Mouse (Mus musculus): Measurements from ENCODE around the gene Idua.

The Idua gene

DNA sequence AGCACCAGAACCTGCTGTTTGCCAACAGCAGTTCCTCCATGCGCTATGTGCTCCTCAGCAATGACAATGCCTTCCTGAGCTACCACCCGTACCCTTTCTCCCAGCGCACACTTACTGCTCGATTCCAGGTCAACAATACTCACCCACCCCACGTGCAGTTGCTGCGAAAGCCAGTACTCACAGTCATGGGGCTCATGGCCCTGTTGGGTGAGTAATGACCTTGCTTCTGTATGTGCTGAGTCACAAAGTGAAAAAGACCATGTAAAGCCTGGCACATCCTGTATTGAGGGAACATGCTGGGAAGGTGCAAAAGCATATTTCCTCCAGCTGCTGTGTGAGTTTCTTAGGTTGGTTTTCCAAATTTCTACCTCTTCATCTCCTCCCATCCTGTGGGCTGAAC is 20.7 kb downstream of the Idua start:
- no peak for DNase-seq (ENCODE audit: inconsistent ontology term)

DNA sequence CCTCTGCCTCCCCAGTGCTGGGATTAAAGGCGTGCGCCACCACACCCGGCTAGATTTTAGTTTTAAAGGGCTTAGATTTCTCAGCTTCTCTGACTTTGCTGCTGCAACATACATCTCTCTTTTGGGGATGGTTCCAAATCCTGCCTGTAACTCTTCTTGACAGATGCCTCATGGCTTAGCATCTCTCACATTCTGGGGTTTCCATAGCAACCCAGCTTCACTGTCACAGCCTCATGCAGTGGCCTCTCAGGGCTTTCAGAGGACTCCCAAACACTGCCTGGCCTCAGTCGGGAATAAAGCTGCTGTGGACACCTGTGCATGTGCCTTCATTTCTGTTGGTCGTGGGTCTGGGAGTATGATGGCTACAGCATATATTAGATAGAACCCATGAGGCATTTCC is 29.0 kb downstream of the Idua start:
- no peak for DNase-seq (ENCODE audit: inconsistent ontology term)

GRCm38 (mm10) chr5:108691152-108691551 is 31.0 kb downstream of the Idua start:
- no peak for DNase-seq (ENCODE audit: inconsistent ontology term)

GRCm38 (mm10) chr5:108692271-108692670 is 32.1 kb downstream of the Idua start, which contains the start of gene Fgfrl1:
Fgfrl1 (plus strand) TSS chr5:108692382.
- DNase-seq (ENCODE audit: inconsistent ontology term), result peak; percentile 75

DNA sequence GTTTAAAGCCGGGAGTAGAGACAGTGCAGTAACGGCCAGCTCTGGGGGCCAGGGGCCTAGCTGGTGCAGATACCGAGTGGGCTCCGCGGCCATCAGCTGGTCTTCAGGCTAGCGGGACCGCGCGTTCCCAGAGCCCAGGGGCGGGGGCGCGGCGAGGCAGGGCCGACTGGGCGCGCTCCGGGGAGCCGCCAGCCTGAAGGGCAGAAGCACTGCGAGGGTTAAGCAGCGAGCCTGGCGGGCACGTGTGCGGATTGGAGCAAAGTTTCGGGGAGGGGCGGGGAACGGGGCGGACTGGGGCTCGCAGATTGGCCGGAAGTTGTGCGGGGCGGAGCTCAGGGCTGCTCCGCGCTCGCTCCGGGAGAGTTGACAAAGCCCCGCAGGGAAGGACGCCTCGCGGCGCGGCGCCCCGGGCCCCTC is 33.7 kb downstream of the Idua start:
- peak; percentile 96 for DNase-seq (ENCODE audit: inconsistent ontology term)

- DNase-seq (ENCODE audit: inconsistent ontology term), result peak; percentile 80
These were observed 34.5 kb downstream of the Idua start for GRCm38 (mm10) chr5:108694352-108695261.

DNA sequence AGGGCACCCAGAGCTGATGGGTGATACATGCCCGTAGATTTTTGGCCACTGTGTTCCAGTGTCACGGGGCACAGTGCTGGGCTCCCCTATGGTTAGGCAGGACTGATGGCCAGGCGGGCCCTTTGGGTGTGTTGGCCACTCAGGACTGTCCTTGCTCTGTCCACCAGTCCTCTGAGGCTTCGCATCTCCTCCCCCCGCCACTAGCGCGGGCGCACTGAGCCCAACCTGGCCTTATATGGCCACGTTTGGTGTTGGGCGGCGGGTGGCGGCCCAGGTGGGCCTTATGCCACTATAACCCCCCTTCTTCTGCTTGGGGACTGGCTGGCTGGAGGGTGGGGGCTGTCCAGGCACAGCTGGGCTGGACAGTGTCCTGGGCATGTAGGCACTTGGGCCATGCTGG is 35.7 kb downstream of the Idua start:
- no peak for DNase-seq (ENCODE audit: inconsistent ontology term)

DNA sequence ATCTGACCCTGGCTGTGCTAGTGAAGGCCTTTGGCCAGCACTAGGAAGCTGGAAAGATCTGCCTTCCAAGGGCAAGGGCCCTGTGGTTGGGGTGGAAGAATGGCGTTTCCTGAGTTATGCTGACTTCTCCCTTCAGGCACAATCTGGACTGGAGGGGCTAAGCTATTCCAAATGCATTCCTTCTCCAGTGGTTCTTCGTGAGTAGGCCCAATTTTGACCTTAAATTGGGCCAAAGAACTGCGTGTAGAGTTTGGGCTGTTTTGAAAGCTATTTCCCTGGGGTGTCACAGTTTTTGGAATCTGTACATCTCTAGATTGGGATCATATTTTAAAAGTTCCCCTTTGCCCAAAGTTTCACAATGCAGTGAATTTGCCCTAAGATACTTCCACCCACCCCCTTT is 36.4 kb downstream of the Idua start:
- no peak for DNase-seq (ENCODE audit: inconsistent ontology term)

- DNase-seq (ENCODE audit: inconsistent ontology term), result peak; percentile 88
These were observed 37.2 kb downstream of the Idua start for GRCm38 (mm10) chr5:108697341-108697753.

- no peak for DNase-seq (ENCODE audit: inconsistent ontology term)
These were observed 40.2 kb downstream of the Idua start for GRCm38 (mm10) chr5:108700346-108700745.

DNA sequence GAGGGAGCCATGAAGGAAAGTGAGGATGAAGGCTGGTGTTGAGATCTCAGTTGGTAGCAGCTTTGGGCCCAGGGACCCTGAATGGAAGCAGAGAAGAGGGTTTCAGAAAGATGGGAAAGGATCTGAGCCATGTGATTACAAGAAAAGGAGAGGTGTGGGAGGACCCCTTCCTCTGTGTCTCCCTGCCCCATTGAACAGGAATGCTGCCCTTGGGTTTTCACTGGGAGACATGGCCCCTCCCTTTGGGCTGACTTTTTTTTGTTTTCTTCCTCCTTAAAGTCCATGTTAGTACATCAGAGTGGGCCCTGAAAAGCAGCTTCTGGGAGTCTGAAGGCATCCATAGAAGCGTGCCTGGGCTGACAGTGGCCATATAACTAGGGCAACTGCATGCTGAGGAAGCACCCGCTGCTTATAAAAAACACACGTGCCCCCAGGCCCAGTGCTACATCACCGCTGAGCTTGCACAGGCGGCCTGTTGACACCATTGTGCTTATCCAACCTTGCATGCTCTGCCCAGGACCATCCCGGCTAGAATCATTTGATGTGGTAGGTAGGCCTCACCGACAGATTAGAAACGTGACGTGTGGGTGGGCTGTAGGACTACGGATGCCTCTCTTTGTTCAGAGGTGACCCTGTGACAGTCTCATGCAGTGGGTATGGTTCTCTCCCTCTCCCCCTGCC is 41.4 kb downstream of the Idua start:
- DNase-seq (ENCODE audit: inconsistent ontology term), result no peak

- no peak for DNase-seq (ENCODE audit: inconsistent ontology term)
These were observed 43.9 kb downstream of the Idua start for GRCm38 (mm10) chr5:108703754-108704626.

DNA sequence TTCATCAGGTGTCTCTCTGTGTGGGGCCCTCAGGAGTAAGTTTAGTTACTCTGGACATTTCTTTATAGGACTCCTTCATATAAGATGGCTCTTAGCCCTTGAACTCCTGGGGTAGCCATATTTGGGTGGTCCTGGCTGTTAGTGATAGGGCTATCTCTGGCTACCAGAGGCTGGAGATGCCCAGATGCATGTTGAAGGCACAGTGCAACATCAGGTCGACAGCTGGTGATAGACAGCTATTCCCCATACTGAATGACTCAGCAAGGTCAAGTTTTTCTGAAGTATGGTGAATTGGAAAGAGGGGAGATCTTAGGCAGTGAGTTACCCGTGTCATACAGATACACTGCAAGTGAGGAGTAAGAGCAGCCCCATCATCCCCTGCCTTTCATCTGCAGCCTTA is 47.6 kb downstream of the Idua start:
- no peak for DNase-seq (ENCODE audit: inconsistent ontology term)

GRCm38 (mm10) chr5:108708419-108708818 is 48.3 kb downstream of the Idua start:
- DNase-seq (ENCODE audit: inconsistent ontology term), result no peak

GRCm38 (mm10) chr5:108708981-108709731 is 49.0 kb downstream of the Idua start:
- no peak for DNase-seq (ENCODE audit: inconsistent ontology term)

DNA sequence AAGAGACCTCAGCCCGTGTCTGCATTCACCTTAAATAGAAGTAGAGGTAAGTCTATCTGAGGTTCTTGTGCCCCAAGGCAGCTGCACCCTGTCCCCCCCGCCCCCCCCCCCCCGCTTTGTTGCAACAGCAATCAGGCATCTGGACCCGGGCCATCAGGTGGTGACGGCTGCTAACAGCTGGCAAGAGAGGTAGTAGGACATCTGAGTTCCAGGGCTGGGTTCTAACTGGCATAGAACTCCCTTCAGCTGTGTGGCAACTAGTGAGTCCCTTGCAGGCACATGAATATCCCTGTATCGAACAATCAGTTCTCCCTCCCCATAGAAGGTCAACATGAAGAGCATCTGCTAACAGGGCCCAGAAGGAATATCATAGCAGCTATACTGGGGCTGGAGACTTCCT is 51.8 kb downstream of the Idua start:
- no peak for DNase-seq (ENCODE audit: inconsistent ontology term)

DNA sequence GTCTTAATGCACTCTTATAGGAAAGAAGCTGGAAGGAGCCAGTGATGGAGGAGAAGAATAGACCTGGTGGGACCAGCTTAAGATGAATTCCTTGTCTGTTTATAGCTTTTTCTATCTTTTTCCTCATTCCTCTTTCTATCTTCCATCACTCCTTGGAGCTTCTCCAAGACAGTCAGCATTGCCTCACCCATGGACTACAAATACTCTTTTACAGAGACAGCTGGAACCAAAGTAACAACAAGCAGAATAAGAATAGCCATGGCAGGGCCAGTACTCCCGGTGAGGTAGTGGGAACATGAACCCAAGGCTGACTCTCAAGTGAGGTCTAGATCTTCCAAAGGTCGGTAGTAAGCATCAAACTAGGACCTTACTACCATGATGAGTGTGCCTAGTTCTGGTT is 53.0 kb downstream of the Idua start:
- DNase-seq (ENCODE audit: inconsistent ontology term), result no peak

DNA sequence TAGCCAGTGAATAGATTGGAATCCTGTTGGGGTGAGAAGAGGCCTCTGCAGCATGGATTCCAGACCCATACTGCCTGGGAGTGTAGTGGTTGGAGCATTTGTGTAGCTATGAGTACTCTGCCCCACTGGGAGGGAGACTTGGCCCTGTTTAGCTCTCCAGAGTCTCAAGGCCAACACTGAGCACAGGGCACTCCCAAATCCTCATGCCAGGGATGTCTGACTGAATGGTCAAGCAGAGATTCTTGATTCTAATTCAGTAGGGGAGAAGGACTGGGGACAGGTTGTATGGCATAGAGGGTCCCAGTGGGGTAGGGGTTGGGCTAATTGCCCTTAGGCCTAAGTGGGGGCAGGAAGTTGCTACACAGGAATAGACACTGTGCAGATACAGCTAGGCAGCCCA is 53.6 kb downstream of the Idua start:
- peak; percentile 46 for DNase-seq (ENCODE audit: inconsistent ontology term)

GRCm38 (mm10) chr5:108714149-108714548 is 54.0 kb downstream of the Idua start:
- peak; percentile 79 for DNase-seq (ENCODE audit: inconsistent ontology term)

GRCm38 (mm10) chr5:108715974-108716373 is 55.8 kb downstream of the Idua start:
- no peak for DNase-seq (ENCODE audit: inconsistent ontology term)

DNA sequence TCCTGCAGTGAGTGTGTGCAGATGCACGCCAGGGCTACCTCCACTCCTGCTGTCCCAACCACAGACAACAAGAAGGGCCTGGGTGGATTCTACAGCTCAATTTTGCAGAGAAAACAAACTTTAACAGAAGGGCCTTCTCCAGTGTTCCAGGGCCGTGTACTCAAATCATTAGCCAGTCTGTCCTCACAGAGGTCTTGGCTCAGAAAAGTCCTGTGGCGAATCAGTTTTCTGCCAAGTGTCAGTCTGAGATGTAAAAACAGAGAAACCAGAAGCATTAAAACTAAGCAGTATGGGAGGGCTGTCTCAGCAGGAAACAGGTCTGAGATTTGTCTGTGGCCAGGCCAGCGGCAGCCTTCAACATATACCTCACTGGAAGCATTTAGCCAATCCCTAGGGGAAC is 57.9 kb downstream of the Idua start:
- DNase-seq (ENCODE audit: inconsistent ontology term), result peak; percentile 45

Data from Muller cell, postnatal 12 days (primary cell).